Mouse (Mus musculus) gastrocnemius, postnatal 25 days (tissue): ENCODE results near the gene Bcl9. TPM values are rescaled to one million over a fixed set of nuclear protein-coding genes. Genes with fewer than 3 reads are reported as not detected.

ENCODE experiments used
- DNase-seq: peaks from one replicate; pipeline ENCODE4 v3.0.0; 2022
- total RNA-seq, 2 experiments: library from RNA; stranded (reverse); gene quantifications; 1 replicate in 1 of 2; 2 replicates in 1 of 2; pipeline ENCODE4 v1.2.3; 2021

Gene Bcl9
- total RNA-seq, 2 experiments from 2014 or later, result 2.7 to 2.9 TPM

- no peak for DNase-seq
Observed at GRCm38 (mm10) chr3:97172632-97173031, 125.1 kb downstream of the Bcl9 start.

- no peak for DNase-seq
Observed at GRCm38 (mm10) chr3:97172231-97172630, 125.5 kb downstream of the Bcl9 start.

- DNase-seq, result no peak
Observed at GRCm38 (mm10) chr3:97171531-97171930, 126.2 kb downstream of the Bcl9 start.

GRCm38 (mm10) chr3:97167126-97167525 is 130.6 kb downstream of the Bcl9 start:
- no peak for DNase-seq

GRCm38 (mm10) chr3:97164477-97164876 is 133.2 kb downstream of the Bcl9 start:
- DNase-seq, result no peak

- DNase-seq, result no peak
Observed at GRCm38 (mm10) chr3:97161773-97162172, 135.9 kb downstream of the Bcl9 start.

GRCm38 (mm10) chr3:97160908-97161307 is 136.8 kb downstream of the Bcl9 start:
- DNase-seq, result no peak

- no peak for DNase-seq
Observed at GRCm38 (mm10) chr3:97159986-97160385, 137.7 kb downstream of the Bcl9 start.

- DNase-seq, result no peak
Observed at GRCm38 (mm10) chr3:97159509-97159850, 138.2 kb downstream of the Bcl9 start.

GRCm38 (mm10) chr3:97158611-97159508 is 138.9 kb downstream of the Bcl9 start, which contains the start of gene Acp6:
TSS of gene Acp6 (plus strand) at chr3:97158777.
- peak; percentile 89 for DNase-seq

- DNase-seq, result peak; percentile 66
Observed at GRCm38 (mm10) chr3:97157958-97158599, 139.6 kb downstream of the Bcl9 start.

GRCm38 (mm10) chr3:97157308-97157707 is 140.4 kb downstream of the Bcl9 start:
- no peak for DNase-seq

GRCm38 (mm10) chr3:97156431-97156830 is 141.3 kb downstream of the Bcl9 start:
- DNase-seq, result no peak

Other genes with a start within 250 kb of the Bcl9 start
- gene Acp6, start 139.1 kb downstream of the Bcl9 start, total RNA-seq, result 10 to 100 TPM; 19.4 to 22.0 TPM
- not detected for gene Olfr1402, start 124.1 kb upstream of the Bcl9 start, total RNA-seq